Mouse (Mus musculus) olfactory bulb, adult 2 months (tissue): ENCODE data around the gene Zbtb21.

Experiments
- CTCF ChIP-seq: fragments of 200-500 bp; IDR thresholded peaks from 2 replicates; pipeline ENCODE4 v1.5.1; 2012; ENCODE audit warnings: low read depth, mild to moderate bottlenecking, low read length, moderate library complexity; ENCODE audit not compliant: insufficient read depth
- POLR2A ChIP-seq: fragments of 200-500 bp; IDR thresholded peaks from 2 replicates; pipeline ENCODE4 v1.6.1; 2012; ENCODE audit warnings: mild to moderate bottlenecking, low read depth, low read length, moderate library complexity; ENCODE audit not compliant: insufficient read depth

DNA sequence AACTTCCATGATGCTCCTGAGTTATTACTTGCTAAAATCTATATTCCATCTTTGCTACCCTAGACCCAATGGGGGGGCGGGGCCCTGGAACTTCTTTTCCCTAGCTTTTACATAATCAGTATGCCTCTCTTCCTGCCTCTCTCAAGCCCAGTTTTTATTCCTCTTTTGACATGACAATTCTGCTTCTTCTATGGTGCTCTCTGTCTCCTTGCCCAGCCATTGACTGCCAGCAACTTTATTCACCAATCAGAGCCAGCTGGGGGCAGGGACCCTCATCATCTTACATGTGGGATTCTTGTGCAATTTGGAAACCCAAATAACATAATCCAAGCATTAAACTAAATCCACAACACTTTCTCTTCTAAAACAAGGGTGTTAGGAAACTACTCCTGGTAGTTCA lies 18.9 kb upstream of the Zbtb21 start:
- TF ChIP-seq CTCF, result no peak
- no peak for TF ChIP-seq POLR2A
